Mouse (Mus musculus): ENCODE data around the gene Calm4. TPM values are rescaled to one million over a fixed set of nuclear protein-coding genes. Genes with fewer than 3 reads are reported as not detected.
A peak's percentile ranks its signal among the peaks of the same experiment; 100 is the strongest.

Gene Calm4
- polyA plus RNA-seq, 1 experiment from 2014 or later: not detected

- H3K4me2 ChIP-seq (ENCODE audit: low read depth, low read length): peak overlapping the region; percentile 74
- peak overlapping the region; percentile 98 for H3K27ac ChIP-seq (ENCODE audit: low read length)
- no peaks in the 10 kb centered on the region for H3K9me3 ChIP-seq (replicated peaks; ENCODE audit: control insufficient read depth, low read length)
- H3K4me3 ChIP-seq (ENCODE audit: low read depth, low read length): peak overlapping the region; percentile 39
- H3K9ac ChIP-seq (ENCODE audit: low read depth, low read length): peak overlapping the region; percentile 62
- ATAC-seq (ENCODE audit: low read depth): peak; percentile 65
- 26% methylated on average over 8 of the region's 8 CpGs for WGBS (ENCODE audit: insufficient replicate concordance)
- H3K36me3 ChIP-seq (ENCODE audit: control insufficient read depth, insufficient read depth): no peaks in the 10 kb centered on the region
- H3K4me1 ChIP-seq (ENCODE audit: control insufficient read depth, low read depth, low read length): peaks cover 82% of the 10 kb centered on the region
- no peaks in the 10 kb centered on the region for H3K27me3 ChIP-seq (ENCODE audit: control insufficient read depth, insufficient read depth, low read depth, low read length)
Observed at GRCm38 (mm10) chr13:3866355-3867052, 28.9 kb downstream of the Calm4 start.

- H3K4me3 ChIP-seq (ENCODE audit: low read depth, low read length): peak overlapping the region; percentile 39
- H3K9ac ChIP-seq (ENCODE audit: low read depth, low read length): peak overlapping the region; percentile 62
- peak overlapping the region; percentile 74 for H3K4me2 ChIP-seq (ENCODE audit: low read depth, low read length)
- H3K27ac ChIP-seq (ENCODE audit: low read length): peak overlapping the region; percentile 98
- 29% methylated on average over 6 of the region's 6 CpGs for WGBS (ENCODE audit: insufficient replicate concordance)
- H3K9me3 ChIP-seq (replicated peaks; ENCODE audit: control insufficient read depth, low read length): no peaks in the 10 kb centered on the region
- ATAC-seq (ENCODE audit: low read depth): peak; percentile 93
- H3K36me3 ChIP-seq (ENCODE audit: control insufficient read depth, insufficient read depth): no peaks in the 10 kb centered on the region
- H3K27me3 ChIP-seq (ENCODE audit: control insufficient read depth, insufficient read depth, low read depth, low read length): no peaks in the 10 kb centered on the region
- H3K4me1 ChIP-seq (ENCODE audit: control insufficient read depth, low read depth, low read length): peaks cover 78% of the 10 kb centered on the region
Observed at GRCm38 (mm10) chr13:3867158-3867557, 29.6 kb downstream of the Calm4 start.

- no peak for ATAC-seq (ENCODE audit: low read depth)
- H3K4me1 ChIP-seq (ENCODE audit: control insufficient read depth, low read depth, low read length): peaks cover 68% of the 10 kb centered on the region
- H3K27me3 ChIP-seq (ENCODE audit: control insufficient read depth, insufficient read depth, low read depth, low read length): no peaks in the 10 kb centered on the region
- H3K36me3 ChIP-seq (ENCODE audit: control insufficient read depth, insufficient read depth): no peaks in the 10 kb centered on the region
- H3K9me3 ChIP-seq (replicated peaks; ENCODE audit: control insufficient read depth, low read length): no peaks in the 10 kb centered on the region
- no peak overlapping the region for H3K4me3 ChIP-seq (ENCODE audit: low read depth, low read length)
- H3K9ac ChIP-seq (ENCODE audit: low read depth, low read length): no peak overlapping the region
- no peak overlapping the region for H3K4me2 ChIP-seq (ENCODE audit: low read depth, low read length)
- peak overlapping the region; percentile 45; the same call in 1 of the 2 replicates for H3K27ac ChIP-seq (ENCODE audit: low read length)
Observed at GRCm38 (mm10) chr13:3869901-3870300, 32.3 kb downstream of the Calm4 start.

GRCm38 (mm10) chr13:3872832-3873231 lies 35.3 kb downstream of the Calm4 start:
- Histone ChIP-seq H3K4me1 (ENCODE audit: control insufficient read depth, low read depth, low read length) (peaks cover 49% of the 10 kb centered on the region), H3K27ac (ENCODE audit: low read length) (no peak overlapping the region), H3K36me3 (ENCODE audit: control insufficient read depth, insufficient read depth) (no peaks in the 10 kb centered on the region), H3K4me2 (ENCODE audit: low read depth, low read length) (no peak overlapping the region), H3K4me3 (ENCODE audit: low read depth, low read length) (no peak overlapping the region), H3K9me3 (replicated peaks; ENCODE audit: control insufficient read depth, low read length) (no peaks in the 10 kb centered on the region), H3K9ac (ENCODE audit: low read depth, low read length) (no peak overlapping the region), H3K27me3 (ENCODE audit: control insufficient read depth, insufficient read depth, low read depth, low read length) (no peaks in the 10 kb centered on the region)
- ATAC-seq (ENCODE audit: low read depth): no peak
- 73% methylated on average over 4 of the region's 4 CpGs for WGBS (ENCODE audit: insufficient replicate concordance)

GRCm38 (mm10) chr13:3876448-3876847 lies 38.9 kb downstream of the Calm4 start:
- Histone ChIP-seq H3K36me3 (ENCODE audit: control insufficient read depth, insufficient read depth) (peaks cover 13% of the 10 kb centered on the region; the same call in 1 of the 2 replicates), H3K9ac (ENCODE audit: low read depth, low read length) (no peak overlapping the region), H3K9me3 (replicated peaks; ENCODE audit: control insufficient read depth, low read length) (no peaks in the 10 kb centered on the region), H3K4me2 (ENCODE audit: low read depth, low read length) (no peak overlapping the region), H3K27me3 (ENCODE audit: control insufficient read depth, insufficient read depth, low read depth, low read length) (no peaks in the 10 kb centered on the region), H3K4me3 (ENCODE audit: low read depth, low read length) (no peak overlapping the region), H3K27ac (ENCODE audit: low read length) (no peak overlapping the region), H3K4me1 (ENCODE audit: control insufficient read depth, low read depth, low read length) (peaks cover 20% of the 10 kb centered on the region)
- 88% methylated on average over 6 of the region's 6 CpGs for WGBS (ENCODE audit: insufficient replicate concordance)
- no peak for ATAC-seq (ENCODE audit: low read depth)

- peaks cover 21% of the 10 kb centered on the region; the same call in 1 of the 2 replicates for H3K36me3 ChIP-seq (ENCODE audit: control insufficient read depth, insufficient read depth)
- no peaks in the 10 kb centered on the region for H3K27me3 ChIP-seq (ENCODE audit: control insufficient read depth, insufficient read depth, low read depth, low read length)
- no peak overlapping the region for H3K4me2 ChIP-seq (ENCODE audit: low read depth, low read length)
- 59% methylated on average over 6 of the region's 6 CpGs for WGBS (ENCODE audit: insufficient replicate concordance)
- H3K9me3 ChIP-seq (replicated peaks; ENCODE audit: control insufficient read depth, low read length): no peaks in the 10 kb centered on the region
- H3K4me1 ChIP-seq (ENCODE audit: control insufficient read depth, low read depth, low read length): peaks cover 17% of the 10 kb centered on the region
- no peak overlapping the region for H3K4me3 ChIP-seq (ENCODE audit: low read depth, low read length)
- H3K9ac ChIP-seq (ENCODE audit: low read depth, low read length): no peak overlapping the region; the same call in 1 of the 2 replicates
- 0 out of 2 replicates have a peak, but pooled peaks have one; percentile 31 for ATAC-seq (ENCODE audit: low read depth)
- no peak overlapping the region for H3K27ac ChIP-seq (ENCODE audit: low read length)
Observed at GRCm38 (mm10) chr13:3877185-3877584, 39.6 kb downstream of the Calm4 start.

- H3K27me3 ChIP-seq (ENCODE audit: control insufficient read depth, insufficient read depth, low read depth, low read length): no peaks in the 10 kb centered on the region
- peaks cover 11% of the 10 kb centered on the region for H3K4me1 ChIP-seq (ENCODE audit: control insufficient read depth, low read depth, low read length)
- H3K9ac ChIP-seq (ENCODE audit: low read depth, low read length): no peak overlapping the region
- H3K27ac ChIP-seq (ENCODE audit: low read length): no peak overlapping the region
- H3K9me3 ChIP-seq (replicated peaks; ENCODE audit: control insufficient read depth, low read length): no peaks in the 10 kb centered on the region
- H3K4me3 ChIP-seq (ENCODE audit: low read depth, low read length): no peak overlapping the region
- H3K36me3 ChIP-seq (ENCODE audit: control insufficient read depth, insufficient read depth): peaks cover 22% of the 10 kb centered on the region; the same call in 1 of the 2 replicates
- 62% methylated on average over 4 of the region's 4 CpGs for WGBS (ENCODE audit: insufficient replicate concordance)
- no peak for ATAC-seq (ENCODE audit: low read depth)
- no peak overlapping the region for H3K4me2 ChIP-seq (ENCODE audit: low read depth, low read length)
Observed at GRCm38 (mm10) chr13:3877679-3878220, 40.2 kb downstream of the Calm4 start.

GRCm38 (mm10) chr13:3886663-3887062 lies 49.1 kb downstream of the Calm4 start:
- Histone ChIP-seq H3K4me2 (ENCODE audit: low read depth, low read length) (no peak overlapping the region), H3K27ac (ENCODE audit: low read length) (no peak overlapping the region), H3K27me3 (ENCODE audit: control insufficient read depth, insufficient read depth, low read depth, low read length) (no peaks in the 10 kb centered on the region), H3K4me3 (ENCODE audit: low read depth, low read length) (no peak overlapping the region), H3K36me3 (ENCODE audit: control insufficient read depth, insufficient read depth) (peaks cover 53% of the 10 kb centered on the region), H3K4me1 (ENCODE audit: control insufficient read depth, low read depth, low read length) (peaks cover 9% of the 10 kb centered on the region), H3K9ac (ENCODE audit: low read depth, low read length) (no peak overlapping the region), H3K9me3 (replicated peaks; ENCODE audit: control insufficient read depth, low read length) (no peaks in the 10 kb centered on the region)
- ATAC-seq (ENCODE audit: low read depth): no peak
- 83% methylated on average over 7 of the region's 7 CpGs for WGBS (ENCODE audit: insufficient replicate concordance)

All from liver, embryonic 16.5 days (tissue).